Mouse (Mus musculus) bone marrow, adult 2 months (tissue): ENCODE measurements around the gene Styk1. TPM values are rescaled to one million over a fixed set of nuclear protein-coding genes. Genes with fewer than 3 reads are reported as not detected.

Experiments used
- H3K27ac ChIP-seq: fragments of 200-500 bp; 2 replicates; pipeline ENCODE4 v1.5.1; 2012; ENCODE audit warnings: low read depth, mild to moderate bottlenecking, control low read depth, inconsistent platforms, low read length; ENCODE audit not compliant: control insufficient read depth, poor library complexity, insufficient read depth
- H3K4me1 ChIP-seq: fragments of 200-500 bp; 2 replicates; pipeline ENCODE4 v1.6.1; 2011; ENCODE audit warnings: low read length; ENCODE audit not compliant: control insufficient read depth, insufficient read depth
- H3K4me3 ChIP-seq: fragments of 200-500 bp; replicated peaks from 2 replicates; pipeline ENCODE3; 2011; ENCODE audit warnings: mild to moderate bottlenecking, low read depth, low read length, control low read depth; ENCODE audit not compliant: control insufficient read depth
- CTCF ChIP-seq: fragments of 200-500 bp; IDR thresholded peaks from 2 replicates; pipeline ENCODE4 v1.5.1; 2011; ENCODE audit warnings: low read length, control low read depth; ENCODE audit not compliant: control insufficient read depth, insufficient read depth
- POLR2A ChIP-seq: fragments of 200-500 bp; IDR thresholded peaks from 2 replicates; pipeline ENCODE4 v1.6.1; 2011; ENCODE audit warnings: low read depth, mild to moderate bottlenecking, control low read depth, low read length, borderline replicate concordance; ENCODE audit not compliant: control insufficient read depth
- WGBS: fragments of 180-500 bp; shearing (Covaris S2); methylation state at CpG from one replicate; pipeline ENCODE4 v1.1.7; 2018; 5-methylcytosine and 5-hydroxymethylcytosine counted together
- polyA plus RNA-seq: library from polyadenylated mRNA; stranded (reverse); fragments of >200 nt; gene quantifications from 2 replicates; pipeline ENCODE4 v1.2.4, GENCODE M21; 2011; ENCODE audit warnings: low replicate concordance; ENCODE audit not compliant: missing spikeins, insufficient read depth, insufficient read length

The Styk1 gene
- polyA plus RNA-seq, 1 experiment, result 0.60 TPM

GRCm38 (mm10) chr6:131387221-131388039 is 34.0 kb upstream of the Styk1 start:
- Histone ChIP-seq H3K27ac (peak overlapping the region; percentile 97), H3K4me1 (peaks cover 1% of the 10 kb centered on the region; the same call in 1 of the 2 replicates), H3K4me3 (peak overlapping the region; percentile 100)
- TF ChIP-seq CTCF, result no peak
- TF ChIP-seq POLR2A, result peak; percentile 45; the same call in 1 of the 2 replicates
- WGBS, result under 1% methylated on average over 43 of the region's 43 CpGs

- Histone ChIP-seq H3K27ac (0 out of 2 replicates have a peak overlapping the region, but pooled peaks have one; percentile 13), H3K4me3 (peak overlapping the region; percentile 42), H3K4me1 (peaks cover 1% of the 10 kb centered on the region; the same call in 1 of the 2 replicates)
- no peak for TF ChIP-seq CTCF
- TF ChIP-seq POLR2A, result no peak
- WGBS, result 44% methylated on average over 9 of the region's 9 CpGs
Measured at GRCm38 (mm10) chr6:131386416-131387019, 33.1 kb upstream of the Styk1 start.

GRCm38 (mm10) chr6:131385469-131385868 is 32.1 kb upstream of the Styk1 start:
- H3K27ac ChIP-seq, result no peak overlapping the region
- peaks cover 1% of the 10 kb centered on the region; the same call in 1 of the 2 replicates for H3K4me1 ChIP-seq
- WGBS, result 70% methylated on average over 1 of the region's 1 CpGs
- no peak overlapping the region for H3K4me3 ChIP-seq
- TF ChIP-seq CTCF (no peak), POLR2A (no peak)

GRCm38 (mm10) chr6:131383713-131384330 is 30.4 kb upstream of the Styk1 start:
- Histone ChIP-seq H3K4me1 (peaks cover 1% of the 10 kb centered on the region; the same call in 1 of the 2 replicates), H3K27ac (no peak overlapping the region), H3K4me3 (no peak overlapping the region)
- 51% methylated on average over 6 of the region's 6 CpGs for WGBS
- TF ChIP-seq CTCF (no peak), POLR2A (no peak)

GRCm38 (mm10) chr6:131382984-131383337 is 29.6 kb upstream of the Styk1 start:
- Histone ChIP-seq H3K4me1 (peaks cover 1% of the 10 kb centered on the region; the same call in 1 of the 2 replicates), H3K27ac (no peak overlapping the region)
- 42% methylated on average over 3 of the region's 3 CpGs for WGBS

GRCm38 (mm10) chr6:131382232-131382983 is 29.0 kb upstream of the Styk1 start:
- Histone ChIP-seq H3K4me1 (peaks cover 1% of the 10 kb centered on the region; the same call in 1 of the 2 replicates), H3K27ac (no peak overlapping the region), H3K4me3 (no peak overlapping the region)
- 71% methylated on average over 14 of the region's 14 CpGs for WGBS
- TF ChIP-seq POLR2A, result no peak
- no peak for TF ChIP-seq CTCF

More at GRCm38 (mm10) chr6:131382984-131383337, 29.6 kb upstream of the Styk1 start:
- no peak overlapping the region for H3K4me3 ChIP-seq
- no peak for TF ChIP-seq CTCF
- no peak for TF ChIP-seq POLR2A

- WGBS, result 79% methylated on average over 18 of the region's 18 CpGs
- Histone ChIP-seq H3K4me3 (no peak overlapping the region), H3K27ac (no peak overlapping the region), H3K4me1 (peaks cover 1% of the 10 kb centered on the region; the same call in 1 of the 2 replicates)
- TF ChIP-seq CTCF, result no peak
- TF ChIP-seq POLR2A, result no peak
Measured at GRCm38 (mm10) chr6:131378858-131379428, 25.5 kb upstream of the Styk1 start.

- 96% methylated on average over 5 of the region's 5 CpGs for WGBS
- no peaks in the 10 kb centered on the region for H3K4me1 ChIP-seq
- H3K27ac ChIP-seq, result no peak overlapping the region
- no peak overlapping the region for H3K4me3 ChIP-seq
- TF ChIP-seq CTCF (no peak), POLR2A (no peak)
Measured at GRCm38 (mm10) chr6:131377378-131377777, 24.0 kb upstream of the Styk1 start.
